ENCODE assay signal across 12 mouse cellular contexts in genomic region chr4:137699264-137700211, GRCm38 (mm10). TPM values are rescaled to one million over a fixed set of nuclear protein-coding genes. Genes with fewer than 3 reads are reported as not detected.
DNase-seq lines count a peak whose midpoint lies in the region; ATAC-seq and TF ChIP-seq lines count a peak whose summit lies in the region.
"Had no signal": no experiment of that assay in that cellular context is flagged by ENCODE, and none has a peak within 500 bp of the region (broad histone marks: within the 10 kb centered on the region; RNA-seq: fewer than 3 reads in every experiment).

No protein-coding gene starts in this region.

- ATAC-seq in hindbrain, postnatal 0 days: no peak
- no peak for ATAC-seq in hindbrain, embryonic 16.5 days
- ATAC-seq in lung, postnatal 0 days: no peak
- no peak for ATAC-seq in kidney, embryonic 15.5 days (replicated peaks; ENCODE audit: low FRiP score)
- ATAC-seq in stomach, postnatal 0 days (ENCODE audit: low FRiP score, low TSS enrichment): no peak

- TF ChIP-seq CTCF in hindbrain, postnatal 0 days (IDR thresholded peaks at IDR 0.05; ENCODE audit: low read depth): no peak
- TF ChIP-seq CTCF in lung, postnatal 0 days (IDR thresholded peaks at IDR 0.05): no peak
- no peak for TF ChIP-seq CTCF in stomach, postnatal 0 days (IDR thresholded peaks at IDR 0.05; ENCODE audit: low read depth)

- no peak overlapping the region for H3K9ac ChIP-seq in hindbrain, postnatal 0 days (replicated peaks; ENCODE audit: low read length)
- H3K9ac ChIP-seq in hindbrain, embryonic 16.5 days (ENCODE audit: low read depth, low read length): no peak overlapping the region
- no peak overlapping the region for H3K9ac ChIP-seq in lung, postnatal 0 days (replicated peaks; ENCODE audit: low read depth)
- H3K9ac ChIP-seq in kidney, embryonic 15.5 days: no peak overlapping the region
- no peak overlapping the region for H3K9ac ChIP-seq in stomach, postnatal 0 days (ENCODE audit: low read length)

- no peak for TF ChIP-seq EP300 in lung, postnatal 0 days (IDR thresholded peaks at IDR 0.05)
- TF ChIP-seq EP300 in stomach, postnatal 0 days (optimal IDR thresholded peaks at IDR 0.05): no peak

- H3K4me3 ChIP-seq in hindbrain, postnatal 0 days (ENCODE audit: low read length): no peak overlapping the region
- H3K4me3 ChIP-seq in hindbrain, embryonic 16.5 days (ENCODE audit: low read length): no peak overlapping the region
- no peak overlapping the region for H3K4me3 ChIP-seq in lung, postnatal 0 days (ENCODE audit: low read depth, low read length)
- H3K4me3 ChIP-seq in kidney, embryonic 15.5 days (replicated peaks): no peak overlapping the region
- H3K4me3 ChIP-seq in stomach, postnatal 0 days (ENCODE audit: low read depth, low read length): no peak overlapping the region
- H3K4me3 ChIP-seq: erythroblast, embryonic 14.5 days had no signal

- DNase-seq in hindbrain, postnatal 0 days (ENCODE audit: low spot score): no peak
- DNase-seq in lung, postnatal 0 days (ENCODE audit: low spot score): no peak
- DNase-seq in lung, postnatal 25 days (ENCODE audit: low spot score): no peak
- no peak for DNase-seq in stomach, postnatal 0 days (ENCODE audit: low spot score)
- DNase-seq in retina, embryonic 14.5 days (ENCODE audit: low spot score): no peak
- DNase-seq: embryo, embryonic 11 days; heart, adult 18-20 months; heart, postnatal 10 days; right cerebral cortex, postnatal 4 days had no signal

- H3K27ac ChIP-seq in hindbrain, postnatal 0 days: peak overlapping the region; percentile 62
- no peak overlapping the region for H3K27ac ChIP-seq in hindbrain, embryonic 16.5 days (ENCODE audit: low read depth, low read length)
- peak overlapping the region; percentile 78; the same call in 1 of the 2 replicates for H3K27ac ChIP-seq in lung, postnatal 0 days (ENCODE audit: low read length)
- 0 out of 2 replicates have a peak overlapping the region, but pooled peaks have one; percentile 79 for H3K27ac ChIP-seq in kidney, embryonic 15.5 days
- peak overlapping the region; percentile 90 for H3K27ac ChIP-seq in stomach, postnatal 0 days (replicated peaks)

- peaks cover 7% of the 10 kb centered on the region; the same call in 1 of the 2 replicates for H3K4me1 ChIP-seq in hindbrain, postnatal 0 days (ENCODE audit: insufficient read depth, low read length)
- H3K4me1 ChIP-seq in hindbrain, embryonic 16.5 days (ENCODE audit: control insufficient read depth, insufficient read depth, low read depth, low read length): peaks cover 24% of the 10 kb centered on the region
- no peaks in the 10 kb centered on the region; the same call in 1 of the 2 replicates for H3K4me1 ChIP-seq in lung, postnatal 0 days (ENCODE audit: insufficient read depth, low read depth, low read length)
- peaks cover 44% of the 10 kb centered on the region for H3K4me1 ChIP-seq in kidney, embryonic 15.5 days
- H3K4me1 ChIP-seq in stomach, postnatal 0 days (replicated peaks; ENCODE audit: control insufficient read depth, insufficient read depth): no peaks in the 10 kb centered on the region

- no peaks in the 10 kb centered on the region for H3K27me3 ChIP-seq in hindbrain, postnatal 0 days (ENCODE audit: insufficient read depth, low read length)
- H3K27me3 ChIP-seq in hindbrain, embryonic 16.5 days (replicated peaks; ENCODE audit: control insufficient read depth, insufficient read depth, low read length): no peaks in the 10 kb centered on the region
- no peaks in the 10 kb centered on the region for H3K27me3 ChIP-seq in lung, postnatal 0 days (replicated peaks; ENCODE audit: insufficient read depth, low read length)
- H3K27me3 ChIP-seq in kidney, embryonic 15.5 days: no peaks in the 10 kb centered on the region
- H3K27me3 ChIP-seq in stomach, postnatal 0 days (ENCODE audit: control insufficient read depth, insufficient read depth, low read length): no peaks in the 10 kb centered on the region

- no peaks in the 10 kb centered on the region for H3K36me3 ChIP-seq in hindbrain, postnatal 0 days (ENCODE audit: insufficient read depth, low read length)
- H3K36me3 ChIP-seq in hindbrain, embryonic 16.5 days (ENCODE audit: control insufficient read depth, insufficient read depth, low read length): no peaks in the 10 kb centered on the region
- no peaks in the 10 kb centered on the region for H3K36me3 ChIP-seq in lung, postnatal 0 days (ENCODE audit: insufficient read depth, low read length)
- H3K36me3 ChIP-seq in kidney, embryonic 15.5 days: no peaks in the 10 kb centered on the region
- no peaks in the 10 kb centered on the region for H3K36me3 ChIP-seq in stomach, postnatal 0 days (ENCODE audit: control insufficient read depth, insufficient read depth, low read length)

- H3K4me2 ChIP-seq in hindbrain, postnatal 0 days (ENCODE audit: low read depth, low read length): no peak overlapping the region
- H3K4me2 ChIP-seq in hindbrain, embryonic 16.5 days (ENCODE audit: low read length): no peak overlapping the region
- H3K4me2 ChIP-seq in lung, postnatal 0 days (replicated peaks; ENCODE audit: low read depth, low read length): no peak overlapping the region
- no peak overlapping the region for H3K4me2 ChIP-seq in kidney, embryonic 15.5 days
- H3K4me2 ChIP-seq in stomach, postnatal 0 days (replicated peaks; ENCODE audit: low read depth): no peak overlapping the region

- 39% methylated on average over 20 of the region's 21 CpGs for WGBS in hindbrain, postnatal 0 days
- WGBS in hindbrain, embryonic 16.5 days: 51% methylated on average over 21 of the region's 21 CpGs
- 22% methylated on average over 21 of the region's 21 CpGs for WGBS in lung, postnatal 0 days
- 57% methylated on average over 21 of the region's 21 CpGs for WGBS in kidney, embryonic 15.5 days
- 53% methylated on average over 21 of the region's 21 CpGs for WGBS in stomach, postnatal 0 days

- H3K9me3 ChIP-seq in hindbrain, postnatal 0 days (ENCODE audit: low read length): no peaks in the 10 kb centered on the region
- H3K9me3 ChIP-seq in hindbrain, embryonic 16.5 days (ENCODE audit: control insufficient read depth, low read length): no peaks in the 10 kb centered on the region
- H3K9me3 ChIP-seq in lung, postnatal 0 days (ENCODE audit: low read length): no peaks in the 10 kb centered on the region
- H3K9me3 ChIP-seq in kidney, embryonic 15.5 days (replicated peaks): no peaks in the 10 kb centered on the region
- no peaks in the 10 kb centered on the region for H3K9me3 ChIP-seq in stomach, postnatal 0 days (ENCODE audit: control insufficient read depth, low read length)

RNA-seq across cellular contexts. Expression of gene Rap1gap, which starts 35.0 kb away (rescaled TPM):
- total RNA-seq in hindbrain, postnatal 0 days (2014; rRNA removed): 277 and 282 TPM in 2 replicates
- 105 and 110 TPM in 2 replicates for polyA plus RNA-seq in hindbrain, postnatal 0 days (2015; fragmentation: Nextera tagmentation; extraction: Ambion mirVana)
- polyA plus RNA-seq in hindbrain, embryonic 16.5 days (2015; fragmentation: Nextera tagmentation; extraction: Ambion mirVana): 119 and 120 TPM in 2 replicates
- polyA plus RNA-seq in lung, postnatal 0 days (2015; fragmentation: Nextera tagmentation; extraction: Ambion mirVana): 34.9 and 48.8 TPM in 2 replicates
- 12.5 and 14.4 TPM in 2 replicates for polyA plus RNA-seq in kidney, embryonic 15.5 days (2015; fragmentation: Nextera tagmentation; extraction: Ambion mirVana)
- polyA plus RNA-seq in stomach, postnatal 0 days (2015; fragmentation: Nextera tagmentation; extraction: Ambion mirVana): 70.1 and 73.0 TPM in 2 replicates
